Mouse (Mus musculus) adrenal gland, adult 2 months (tissue): ENCODE measurements around the gene Tef. TPM values are rescaled to one million over a fixed set of nuclear protein-coding genes. Genes with fewer than 3 reads are reported as not detected.

Source experiments
- DNase-seq: peaks from one replicate; pipeline ENCODE4 v3.0.0; 2021
- polyA plus RNA-seq: library from polyadenylated mRNA; depleted of rRNA; stranded (reverse); fragments of >200 nt; gene quantifications from 2 replicates; pipeline ENCODE4 v1.2.3, GENCODE M21; 2012
- total RNA-seq, 2 experiments: library from RNA; stranded (reverse); gene quantifications; 2 replicates each; pipeline ENCODE4 v1.2.3; 2021

Gene Tef
- total and polyA plus RNA-seq, 3 experiments: 35.0 to 100 (median 69.3) TPM

GRCm38 (mm10) chr15:81848301-81848700, 46.1 kb downstream of the Tef start:
- peak; percentile 70 for DNase-seq

- no peak for DNase-seq
Observed at GRCm38 (mm10) chr15:81849104-81849503, 46.9 kb downstream of the Tef start.

GRCm38 (mm10) chr15:81850718-81851117, 48.5 kb downstream of the Tef start:
- DNase-seq: no peak

- DNase-seq: no peak
Observed at GRCm38 (mm10) chr15:81851375-81851774, 49.2 kb downstream of the Tef start.

- DNase-seq: peak; percentile 67
Observed at GRCm38 (mm10) chr15:81852411-81853000, 50.3 kb downstream of the Tef start.

- peak; percentile 73 for DNase-seq
Observed at GRCm38 (mm10) chr15:81853081-81853480, 50.9 kb downstream of the Tef start.

- peak; percentile 93 for DNase-seq
Observed at GRCm38 (mm10) chr15:81856030-81856790, 54.0 kb downstream of the Tef start.

- DNase-seq: peak; percentile 59
Observed at GRCm38 (mm10) chr15:81856938-81857723, 54.9 kb downstream of the Tef start.

GRCm38 (mm10) chr15:81857724-81858116, 55.5 kb downstream of the Tef start:
- no peak for DNase-seq

GRCm38 (mm10) chr15:81858138-81858516, 55.9 kb downstream of the Tef start:
- peak; percentile 96 for DNase-seq

GRCm38 (mm10) chr15:81858517-81859329, 56.5 kb downstream of the Tef start, which contains the start of gene Tob2:
Tob2 (minus strand) TSS chr15:81858796.
- peak; percentile 83 for DNase-seq

GRCm38 (mm10) chr15:81859330-81860255, 57.4 kb downstream of the Tef start:
- DNase-seq: peak; percentile 92

- DNase-seq: peak; percentile 65
Observed at GRCm38 (mm10) chr15:81860471-81861135, 58.4 kb downstream of the Tef start.

GRCm38 (mm10) chr15:81864238-81864637, 62.0 kb downstream of the Tef start:
- no peak for DNase-seq

GRCm38 (mm10) chr15:81869985-81870384, 67.8 kb downstream of the Tef start:
- no peak for DNase-seq

GRCm38 (mm10) chr15:81871604-81872261, 69.5 kb downstream of the Tef start, which contains the start of gene Phf5a:
Phf5a (minus strand) TSS chr15:81871911.
- peak; percentile 89 for DNase-seq

- DNase-seq: peak; percentile 99
Observed at GRCm38 (mm10) chr15:81872262-81873136, 70.3 kb downstream of the Tef start, which contains the start of gene Aco2. Aco2 (plus strand) TSS chr15:81872309.
